Mouse (Mus musculus): ENCODE measurements around the gene Atp6v0a1. TPM values are rescaled to one million over a fixed set of nuclear protein-coding genes. Genes with fewer than 3 reads are reported as not detected.

The Atp6v0a1 gene
- polyA plus RNA-seq, 2 experiments = 32.7 to 60.9 TPM

DNA sequence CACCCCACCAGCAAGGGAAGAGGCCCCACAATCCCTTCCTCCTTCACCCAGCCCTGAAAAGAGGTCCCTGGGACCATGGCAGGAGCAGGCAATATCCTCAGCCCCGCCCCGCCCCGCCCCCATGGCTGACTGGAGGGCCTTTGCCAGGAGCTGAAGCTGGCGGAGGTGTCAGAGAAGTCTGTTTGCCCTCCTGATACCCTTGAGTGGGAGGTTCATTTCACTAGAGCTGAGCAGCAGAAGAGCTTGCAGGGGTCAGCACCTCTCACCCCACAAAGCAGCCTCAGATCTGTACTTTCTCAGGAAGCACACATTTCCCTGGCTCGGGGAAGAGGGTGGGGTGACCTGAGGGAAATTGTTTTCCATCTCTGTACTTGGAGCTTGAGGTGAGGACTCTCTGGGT is 49.5 kb downstream of the Atp6v0a1 start:
- no peak overlapping the region for H3K27ac ChIP-seq (replicated peaks; ENCODE audit: low read depth, low read length)
- no peaks in the 10 kb centered on the region for H3K9me3 ChIP-seq (ENCODE audit: control insufficient read depth, low read length)
- no peak overlapping the region for H3K4me3 ChIP-seq (replicated peaks; ENCODE audit: low read length)
- no peak overlapping the region for H3K4me2 ChIP-seq (replicated peaks; ENCODE audit: low read depth, low read length, severe bottlenecking)
- H3K27me3 ChIP-seq (ENCODE audit: control insufficient read depth, insufficient read depth, low read length) = no peaks in the 10 kb centered on the region
- DNase-seq (ENCODE audit: low spot score) (no peak), ATAC-seq (ENCODE audit: low FRiP score, low read depth) (no peak)
- peaks cover 12% of the 10 kb centered on the region; the same call in 1 of the 2 replicates for H3K4me1 ChIP-seq (ENCODE audit: control insufficient read depth, insufficient read depth, low read length)
- H3K36me3 ChIP-seq (ENCODE audit: control insufficient read depth, insufficient read depth, low read length) = peaks cover 31% of the 10 kb centered on the region
- H3K9ac ChIP-seq (ENCODE audit: low read depth, low read length, severe bottlenecking) = no peak overlapping the region
- TF ChIP-seq POLR2A (IDR thresholded peaks at IDR 0.05; ENCODE audit: borderline replicate concordance, extremely low read depth, insufficient read depth, insufficient read length) = no peak
- 65% methylated on average over 5 of the region's 5 CpGs for WGBS

GRCm38 (mm10) chr11:101059473-101059872 is 50.2 kb downstream of the Atp6v0a1 start:
- WGBS = 84% methylated on average over 10 of the region's 10 CpGs
- no peaks in the 10 kb centered on the region for H3K9me3 ChIP-seq (ENCODE audit: control insufficient read depth, low read length)
- no peak overlapping the region for H3K27ac ChIP-seq (replicated peaks; ENCODE audit: low read depth, low read length)
- no peak overlapping the region for H3K4me3 ChIP-seq (replicated peaks; ENCODE audit: low read length)
- TF ChIP-seq POLR2A (IDR thresholded peaks at IDR 0.05; ENCODE audit: borderline replicate concordance, extremely low read depth, insufficient read depth, insufficient read length) = no peak
- DNase-seq (ENCODE audit: low spot score) (no peak), ATAC-seq (ENCODE audit: low FRiP score, low read depth) (no peak)
- no peaks in the 10 kb centered on the region for H3K27me3 ChIP-seq (ENCODE audit: control insufficient read depth, insufficient read depth, low read length)
- peaks cover 31% of the 10 kb centered on the region for H3K36me3 ChIP-seq (ENCODE audit: control insufficient read depth, insufficient read depth, low read length)
- no peak overlapping the region for H3K9ac ChIP-seq (ENCODE audit: low read depth, low read length, severe bottlenecking)
- H3K4me2 ChIP-seq (replicated peaks; ENCODE audit: low read depth, low read length, severe bottlenecking) = no peak overlapping the region
- peaks cover 19% of the 10 kb centered on the region for H3K4me1 ChIP-seq (ENCODE audit: control insufficient read depth, insufficient read depth, low read length)

DNA sequence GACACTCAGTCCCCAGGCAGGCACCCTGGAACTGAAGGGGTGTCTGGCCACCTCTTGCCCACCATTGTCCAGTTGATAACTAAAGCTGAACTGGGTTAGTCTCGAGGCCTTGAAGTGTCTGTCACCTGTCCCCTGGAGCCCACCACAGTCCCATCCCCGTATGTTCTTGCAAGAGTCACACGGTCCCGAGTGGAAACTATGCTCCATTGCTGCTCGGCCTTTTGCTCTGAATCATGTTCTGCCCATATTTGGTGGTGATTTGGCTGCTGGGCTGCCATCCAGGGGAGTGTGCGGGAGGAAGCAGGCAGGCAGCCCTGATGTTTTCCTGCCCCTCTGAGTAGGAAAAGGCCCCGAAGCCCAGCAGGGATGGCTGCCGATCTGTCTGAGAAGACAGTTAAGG is 50.9 kb downstream of the Atp6v0a1 start:
- peak; percentile 37 for DNase-seq (ENCODE audit: low spot score)
- peaks cover 19% of the 10 kb centered on the region for H3K4me1 ChIP-seq (ENCODE audit: control insufficient read depth, insufficient read depth, low read length)

GRCm38 (mm10) chr11:101061049-101061448 is 51.8 kb downstream of the Atp6v0a1 start:
- H3K9ac ChIP-seq (ENCODE audit: low read depth, low read length, severe bottlenecking) = no peak overlapping the region
- no peaks in the 10 kb centered on the region for H3K9me3 ChIP-seq (ENCODE audit: control insufficient read depth, low read length)
- no peak for TF ChIP-seq POLR2A (IDR thresholded peaks at IDR 0.05; ENCODE audit: borderline replicate concordance, extremely low read depth, insufficient read depth, insufficient read length)
- DNase-seq (ENCODE audit: low spot score) (no peak), ATAC-seq (ENCODE audit: low FRiP score, low read depth) (no peak)
- H3K4me3 ChIP-seq (replicated peaks; ENCODE audit: low read length) = no peak overlapping the region
- WGBS = 77% methylated on average over 5 of the region's 5 CpGs
- H3K27ac ChIP-seq (replicated peaks; ENCODE audit: low read depth, low read length) = no peak overlapping the region
- peaks cover 28% of the 10 kb centered on the region for H3K36me3 ChIP-seq (ENCODE audit: control insufficient read depth, insufficient read depth, low read length)
- H3K4me1 ChIP-seq (ENCODE audit: control insufficient read depth, insufficient read depth, low read length) = peaks cover 19% of the 10 kb centered on the region
- no peak overlapping the region for H3K4me2 ChIP-seq (replicated peaks; ENCODE audit: low read depth, low read length, severe bottlenecking)
- H3K27me3 ChIP-seq (ENCODE audit: control insufficient read depth, insufficient read depth, low read length) = no peaks in the 10 kb centered on the region

More for the DNA sequence above, 50.9 kb downstream of the Atp6v0a1 start:
- ATAC-seq (ENCODE audit: low FRiP score, low read depth) = no peak
- Histone ChIP-seq H3K4me2 (replicated peaks; ENCODE audit: low read depth, low read length, severe bottlenecking) (no peak overlapping the region), H3K27me3 (ENCODE audit: control insufficient read depth, insufficient read depth, low read length) (no peaks in the 10 kb centered on the region), H3K36me3 (ENCODE audit: control insufficient read depth, insufficient read depth, low read length) (peaks cover 31% of the 10 kb centered on the region), H3K4me3 (replicated peaks; ENCODE audit: low read length) (no peak overlapping the region), H3K9ac (ENCODE audit: low read depth, low read length, severe bottlenecking) (no peak overlapping the region), H3K27ac (replicated peaks; ENCODE audit: low read depth, low read length) (peak overlapping the region; percentile 59), H3K9me3 (ENCODE audit: control insufficient read depth, low read length) (no peaks in the 10 kb centered on the region)
- TF ChIP-seq POLR2A (IDR thresholded peaks at IDR 0.05; ENCODE audit: borderline replicate concordance, extremely low read depth, insufficient read depth, insufficient read length) = no peak
- 51% methylated on average over 8 of the region's 8 CpGs for WGBS

DNA sequence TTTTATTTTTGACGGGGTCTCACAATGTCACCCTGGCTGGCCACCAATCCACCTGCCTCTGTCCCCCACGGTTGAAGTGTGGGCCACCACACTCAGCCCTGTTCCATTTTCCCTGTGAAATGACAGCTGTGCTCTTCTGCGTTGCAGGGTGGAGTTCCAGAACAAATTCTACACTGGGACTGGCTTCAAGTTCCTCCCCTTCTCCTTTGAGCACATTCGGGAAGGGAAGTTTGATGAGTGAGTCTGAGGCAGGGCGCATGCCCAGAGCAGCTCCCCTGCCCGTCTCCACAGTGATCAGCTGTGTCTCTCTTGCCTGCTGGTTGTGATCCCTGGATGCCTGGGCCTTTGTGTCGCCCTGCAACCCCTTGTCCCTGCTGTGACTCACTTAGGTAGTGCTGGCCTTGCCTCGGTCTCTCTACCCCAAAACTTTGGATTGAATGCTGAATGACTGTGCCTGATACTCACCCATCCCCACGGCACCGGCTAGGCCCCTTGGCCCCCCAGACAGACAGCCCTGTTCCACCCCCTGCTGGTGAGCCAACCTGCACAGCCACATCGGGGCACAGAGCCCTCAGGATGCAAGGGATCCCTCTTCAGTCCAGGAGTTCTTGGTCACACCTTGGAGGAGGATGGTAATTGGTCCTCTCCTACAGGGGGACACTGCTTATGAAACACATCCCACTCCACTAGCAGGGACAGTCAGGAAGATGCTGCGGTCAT is 53.1 kb downstream of the Atp6v0a1 start:
- H3K36me3 ChIP-seq (ENCODE audit: control insufficient read depth, insufficient read depth, low read length) = peaks cover 19% of the 10 kb centered on the region; the same call in 1 of the 2 replicates
- H3K4me1 ChIP-seq (ENCODE audit: control insufficient read depth, insufficient read depth, low read length) = peaks cover 19% of the 10 kb centered on the region
- ATAC-seq (ENCODE audit: low FRiP score, low read depth) (no peak), DNase-seq (ENCODE audit: low spot score) (no peak)
- WGBS = 74% methylated on average over 12 of the region's 12 CpGs
- no peaks in the 10 kb centered on the region for H3K9me3 ChIP-seq (ENCODE audit: control insufficient read depth, low read length)
- TF ChIP-seq POLR2A (IDR thresholded peaks at IDR 0.05; ENCODE audit: borderline replicate concordance, extremely low read depth, insufficient read depth, insufficient read length) = no peak
- H3K27me3 ChIP-seq (ENCODE audit: control insufficient read depth, insufficient read depth, low read length) = no peaks in the 10 kb centered on the region
- H3K9ac ChIP-seq (ENCODE audit: low read depth, low read length, severe bottlenecking) = no peak overlapping the region
- no peak overlapping the region for H3K4me2 ChIP-seq (replicated peaks; ENCODE audit: low read depth, low read length, severe bottlenecking)
- no peak overlapping the region for H3K27ac ChIP-seq (replicated peaks; ENCODE audit: low read depth, low read length)
- H3K4me3 ChIP-seq (replicated peaks; ENCODE audit: low read length) = no peak overlapping the region

Data from limb, embryonic 14.5 days (tissue).